Mouse (Mus musculus) midbrain, embryonic 12.5 days (tissue): ENCODE results near the gene Dbt. TPM values are rescaled to one million over a fixed set of nuclear protein-coding genes. Genes with fewer than 3 reads are reported as not detected.

Source experiments
- ATAC-seq: fragments of 200-750 bp; cut with Nextera tagmentation; 2 replicates; pipeline ENCODE4 v1.8.0; 2017; ENCODE audit warnings: low read depth, moderate TSS enrichment, moderate library complexity; ENCODE audit not compliant: low FRiP score
- H3K27ac ChIP-seq: fragments of 300-500 bp; sonication (generic); replicated peaks from 2 replicates; pipeline ENCODE4 v1.5.1; 2016; ENCODE audit warnings: mild to moderate bottlenecking
- H3K27me3 ChIP-seq: fragments of 300-500 bp; sonication (generic); 2 replicates; pipeline ENCODE4 v1.6.1; 2016; ENCODE audit warnings: mild to moderate bottlenecking
- H3K36me3 ChIP-seq: fragments of 300-500 bp; sonication (generic); 2 replicates; pipeline ENCODE4 v1.6.1; 2016
- H3K4me1 ChIP-seq: fragments of 300-500 bp; sonication (generic); 2 replicates; pipeline ENCODE4 v1.6.1; 2016
- H3K4me2 ChIP-seq: fragments of 300-500 bp; sonication (generic); replicated peaks from 2 replicates; pipeline ENCODE4 v1.6.1; 2016; ENCODE audit warnings: mild to moderate bottlenecking, moderate library complexity
- H3K4me3 ChIP-seq: fragments of 300-500 bp; sonication (generic); 2 replicates; pipeline ENCODE4 v1.5.1; 2016; ENCODE audit warnings: mild to moderate bottlenecking
- H3K9ac ChIP-seq: fragments of 300-500 bp; sonication (generic); replicated peaks from 2 replicates; pipeline ENCODE4 v1.6.1; 2016; ENCODE audit warnings: mild to moderate bottlenecking, moderate library complexity
- H3K9me3 ChIP-seq: fragments of 300-500 bp; sonication (generic); 2 replicates; pipeline ENCODE4 v1.6.1; 2016; ENCODE audit warnings: mild to moderate bottlenecking
- WGBS: fragments of 180-500 bp; shearing (Covaris S2); methylation state at CpG from one replicate; pipeline ENCODE4 v1.1.7; 2016; 5-methylcytosine and 5-hydroxymethylcytosine counted together
- polyA plus RNA-seq: library from polyadenylated mRNA; unstranded; fragments of >200 nt; fragmentation: Nextera tagmentation; extraction: Ambion mirVana; gene quantifications from 2 replicates; pipeline ENCODE4 v1.2.1, GENCODE M21; 2016

The Dbt gene
- polyA plus RNA-seq, 1 experiment from 2014 or later, result 12.8 TPM

- no peak overlapping the region for H3K4me3 ChIP-seq
- H3K9ac ChIP-seq, result no peak overlapping the region
- no peaks in the 10 kb centered on the region for H3K4me1 ChIP-seq
- H3K36me3 ChIP-seq, result peaks cover 95% of the 10 kb centered on the region
- H3K27ac ChIP-seq, result no peak overlapping the region
- no peak for ATAC-seq
- WGBS, result 67% methylated on average over 5 of the region's 5 CpGs
- no peak overlapping the region for H3K4me2 ChIP-seq
- no peaks in the 10 kb centered on the region for H3K27me3 ChIP-seq
- H3K9me3 ChIP-seq, result no peaks in the 10 kb centered on the region
Observed at GRCm38 (mm10) chr3:116493658-116494057, 19.2 kb upstream of the Dbt start.

- Histone ChIP-seq H3K27me3 (no peaks in the 10 kb centered on the region), H3K9me3 (no peaks in the 10 kb centered on the region), H3K4me1 (no peaks in the 10 kb centered on the region), H3K27ac (no peak overlapping the region), H3K36me3 (peaks cover 95% of the 10 kb centered on the region), H3K4me2 (no peak overlapping the region), H3K9ac (no peak overlapping the region), H3K4me3 (no peak overlapping the region)
- 98% methylated on average over 1 of the region's 1 CpGs for WGBS
- ATAC-seq, result no peak
Observed at GRCm38 (mm10) chr3:116495671-116496070, 17.2 kb upstream of the Dbt start.

GRCm38 (mm10) chr3:116507772-116508351, 5.0 kb upstream of the Dbt start, which contains the start of gene Rtca:
Gene Rtca, minus strand, starts transcription at chr3:116508208.
- under 1% methylated on average over 38 of the region's 44 CpGs for WGBS
- peak within 1 kb of the TSS; percentile 67 for H3K4me2 ChIP-seq
- peak within 1 kb of the TSS; percentile 75 for H3K27ac ChIP-seq
- H3K36me3 ChIP-seq, result peaks cover 30% of the 10 kb centered on the region
- H3K9ac ChIP-seq, result peak within 1 kb of the TSS; percentile 93
- H3K4me3 ChIP-seq, result peak within 1 kb of the TSS; percentile 80
- no peaks in the 10 kb centered on the region for H3K9me3 ChIP-seq
- no peaks in the 10 kb centered on the region for H3K27me3 ChIP-seq
- peaks cover 17% of the 10 kb centered on the region for H3K4me1 ChIP-seq
- ATAC-seq, result peak; percentile 95

GRCm38 (mm10) chr3:116512151-116512903, 543 bp upstream of the Dbt start:
- Histone ChIP-seq H3K4me1 (peaks cover 14% of the 10 kb centered on the region), H3K4me3 (peak overlapping the region; percentile 65), H3K27ac (no peak overlapping the region), H3K4me2 (peak overlapping the region; percentile 76), H3K36me3 (no peaks in the 10 kb centered on the region; the same call in 1 of the 2 replicates), H3K27me3 (no peaks in the 10 kb centered on the region), H3K9me3 (no peaks in the 10 kb centered on the region), H3K9ac (no peak overlapping the region)
- 42% methylated on average over 12 of the region's 12 CpGs for WGBS
- peak; percentile 43 for ATAC-seq

- no peak overlapping the region for H3K27ac ChIP-seq
- no peaks in the 10 kb centered on the region for H3K9me3 ChIP-seq
- no peaks in the 10 kb centered on the region for H3K4me1 ChIP-seq
- H3K36me3 ChIP-seq, result peaks cover 7% of the 10 kb centered on the region
- H3K4me3 ChIP-seq, result no peak overlapping the region
- H3K4me2 ChIP-seq, result no peak overlapping the region
- no peak for ATAC-seq
- no peaks in the 10 kb centered on the region for H3K27me3 ChIP-seq
- no peak overlapping the region for H3K9ac ChIP-seq
- 85% methylated on average over 12 of the region's 12 CpGs for whole genome bisulfite sequencing
Observed at GRCm38 (mm10) chr3:116520141-116520761, 7.4 kb downstream of the Dbt start.

- Histone ChIP-seq H3K4me3 (no peak overlapping the region), H3K4me2 (no peak overlapping the region), H3K36me3 (peaks cover 21% of the 10 kb centered on the region), H3K27me3 (no peaks in the 10 kb centered on the region), H3K9me3 (no peaks in the 10 kb centered on the region), H3K9ac (no peak overlapping the region), H3K4me1 (no peaks in the 10 kb centered on the region), H3K27ac (no peak overlapping the region)
- ATAC-seq, result no peak
- WGBS, result 70% methylated on average over 3 of the region's 5 CpGs
Observed at GRCm38 (mm10) chr3:116529741-116530140, 16.9 kb downstream of the Dbt start.

- no peak for ATAC-seq
- WGBS, result 94% methylated on average over 4 of the region's 4 CpGs
- no peaks in the 10 kb centered on the region for H3K4me1 ChIP-seq
Observed at GRCm38 (mm10) chr3:116530826-116531225, 18.0 kb downstream of the Dbt start.

GRCm38 (mm10) chr3:116536428-116537199, 23.7 kb downstream of the Dbt start:
- Histone ChIP-seq H3K4me3 (no peak overlapping the region), H3K27ac (no peak overlapping the region), H3K9me3 (no peaks in the 10 kb centered on the region), H3K9ac (no peak overlapping the region), H3K27me3 (no peaks in the 10 kb centered on the region), H3K36me3 (peaks cover 63% of the 10 kb centered on the region), H3K4me1 (no peaks in the 10 kb centered on the region), H3K4me2 (no peak overlapping the region)
- no peak for ATAC-seq
- 72% methylated on average over 16 of the region's 16 CpGs for WGBS

More at GRCm38 (mm10) chr3:116530826-116531225, 18.0 kb downstream of the Dbt start:
- Histone ChIP-seq H3K4me3 (no peak overlapping the region), H3K9me3 (no peaks in the 10 kb centered on the region), H3K9ac (no peak overlapping the region), H3K27me3 (no peaks in the 10 kb centered on the region), H3K4me2 (no peak overlapping the region), H3K27ac (no peak overlapping the region), H3K36me3 (peaks cover 27% of the 10 kb centered on the region)

- Histone ChIP-seq H3K4me2 (no peak overlapping the region), H3K27me3 (no peaks in the 10 kb centered on the region), H3K9me3 (no peaks in the 10 kb centered on the region), H3K27ac (no peak overlapping the region), H3K4me3 (no peak overlapping the region), H3K4me1 (no peaks in the 10 kb centered on the region), H3K36me3 (peaks cover 65% of the 10 kb centered on the region), H3K9ac (no peak overlapping the region)
- WGBS, result 56% methylated on average over 6 of the region's 6 CpGs
- no peak for ATAC-seq
Observed at GRCm38 (mm10) chr3:116537200-116537573, 24.3 kb downstream of the Dbt start.

GRCm38 (mm10) chr3:116542070-116542469, 29.2 kb downstream of the Dbt start:
- WGBS, result 85% methylated on average over 2 of the region's 2 CpGs
- no peaks in the 10 kb centered on the region for H3K9me3 ChIP-seq
- H3K4me3 ChIP-seq, result no peak overlapping the region
- H3K27me3 ChIP-seq, result no peaks in the 10 kb centered on the region
- peaks cover 59% of the 10 kb centered on the region for H3K36me3 ChIP-seq
- no peak overlapping the region for H3K27ac ChIP-seq
- no peak overlapping the region for H3K4me2 ChIP-seq
- no peaks in the 10 kb centered on the region for H3K4me1 ChIP-seq
- no peak for ATAC-seq
- no peak overlapping the region for H3K9ac ChIP-seq

GRCm38 (mm10) chr3:116542532-116542931, 29.7 kb downstream of the Dbt start:
- Histone ChIP-seq H3K27ac (no peak overlapping the region), H3K36me3 (peaks cover 64% of the 10 kb centered on the region), H3K9me3 (no peaks in the 10 kb centered on the region), H3K4me1 (no peaks in the 10 kb centered on the region), H3K4me3 (no peak overlapping the region), H3K9ac (no peak overlapping the region), H3K27me3 (no peaks in the 10 kb centered on the region), H3K4me2 (no peak overlapping the region)
- WGBS, result 87% methylated on average over 3 of the region's 3 CpGs
- ATAC-seq, result no peak

- H3K9me3 ChIP-seq, result no peaks in the 10 kb centered on the region
- H3K9ac ChIP-seq, result no peak overlapping the region
- H3K4me2 ChIP-seq, result no peak overlapping the region
- H3K36me3 ChIP-seq, result peaks cover 47% of the 10 kb centered on the region
- no peak overlapping the region for H3K27ac ChIP-seq
- H3K27me3 ChIP-seq, result no peaks in the 10 kb centered on the region
- no peak overlapping the region for H3K4me3 ChIP-seq
- ATAC-seq, result no peak
- H3K4me1 ChIP-seq, result no peaks in the 10 kb centered on the region
- 92% methylated on average over 5 of the region's 5 CpGs for WGBS
Observed at GRCm38 (mm10) chr3:116547430-116547829, 34.6 kb downstream of the Dbt start.
